Mouse (Mus musculus) retina, adult 2 months (tissue): ENCODE results near the gene Spint2.
"Not testable (repeated sequence)": the region's sequence is repeated elsewhere in the genome, so short reads cannot be mapped to it uniquely, and the experiment has no call there.

Experiments
- DNase-seq: peaks from one replicate; pipeline ENCODE4 v3.0.0-alpha.2; 2012; ENCODE audit warnings: low read depth, low spot score

Spint2 gene

DNA sequence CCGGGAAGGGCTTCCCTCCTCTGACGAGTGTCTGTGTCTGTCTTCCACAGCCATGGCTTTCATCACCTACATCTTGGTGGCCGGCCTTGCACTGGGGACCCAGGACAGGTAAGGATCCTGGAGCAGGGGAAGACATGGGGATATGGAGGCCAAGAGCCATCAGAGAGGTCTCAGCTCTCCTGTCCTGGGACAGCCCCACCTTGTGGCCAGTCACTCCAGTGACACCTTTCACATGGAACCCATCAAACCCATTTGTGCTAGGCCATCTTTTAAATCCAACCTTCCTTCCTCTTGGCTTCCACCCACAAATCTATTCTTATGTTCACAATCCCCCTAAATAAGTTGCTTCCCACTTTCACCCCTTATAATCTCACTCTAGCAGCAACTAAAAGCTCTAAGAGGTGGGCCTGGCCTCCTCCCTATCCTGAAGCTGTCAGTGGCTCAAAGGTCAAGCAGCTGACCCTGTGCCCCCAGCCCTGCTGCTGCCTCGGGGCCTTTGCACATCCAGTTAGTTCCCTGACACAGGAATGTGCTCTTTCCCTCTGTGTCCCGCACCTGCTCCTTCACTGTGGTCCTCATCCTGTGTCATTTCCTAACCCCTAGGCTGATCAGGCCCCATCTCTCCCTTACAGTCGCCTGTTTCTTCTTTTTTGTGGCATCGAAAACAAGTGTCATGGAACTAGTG lies 36.8 kb downstream of the Spint2 start:
- DNase-seq: no peak

GRCm38 (mm10) chr7:29238019-29238967 lies 43.4 kb downstream of the Spint2 start, which contains the start of gene Yif1b:
Yif1b (plus strand) TSS chr7:29238329.
- DNase-seq: peak; percentile 97

- not testable (repeated sequence) for DNase-seq
Observed at GRCm38 (mm10) chr7:29237596-29237995, 44.1 kb downstream of the Spint2 start.

GRCm38 (mm10) chr7:29236593-29236992 lies 45.1 kb downstream of the Spint2 start:
- DNase-seq: no peak

DNA sequence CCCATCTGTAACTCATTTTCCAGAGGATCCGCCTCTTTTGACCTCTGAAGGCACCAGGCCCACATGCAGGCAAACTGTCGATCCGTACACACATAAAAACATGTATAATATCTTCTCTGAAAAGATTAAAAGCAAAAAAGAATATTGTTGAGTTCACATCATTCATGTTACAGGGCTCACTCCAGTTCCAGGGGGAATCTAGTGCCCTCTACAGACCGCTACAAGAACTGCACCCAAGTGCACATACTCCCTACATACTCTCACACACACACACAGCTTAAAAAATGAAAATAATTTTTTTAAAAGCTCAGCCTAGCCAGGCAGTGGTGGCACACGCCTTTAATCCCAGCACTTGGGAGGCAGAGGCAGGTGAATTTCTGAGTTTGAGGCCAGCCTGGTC lies 47.1 kb downstream of the Spint2 start:
- no peak for DNase-seq

DNA sequence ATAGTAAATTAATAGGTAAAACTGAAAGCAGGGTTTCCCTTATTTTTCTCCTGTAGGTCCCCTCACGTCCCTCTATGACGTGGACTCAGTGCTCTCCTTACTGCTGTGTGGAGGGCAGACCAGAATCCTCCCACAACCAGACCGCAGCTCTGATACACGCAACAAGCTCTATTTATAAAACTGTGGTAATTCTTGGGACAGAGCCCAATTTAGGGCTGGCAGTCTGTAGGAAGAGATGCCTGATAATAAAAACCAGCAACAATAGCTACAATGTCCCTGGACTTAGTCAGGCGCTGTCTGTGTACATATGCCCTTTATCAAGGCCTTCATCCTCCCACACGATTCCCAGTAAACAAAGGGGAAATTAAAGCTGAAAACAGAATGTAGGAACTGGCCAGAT lies 48.0 kb downstream of the Spint2 start:
- DNase-seq: no peak

DNA sequence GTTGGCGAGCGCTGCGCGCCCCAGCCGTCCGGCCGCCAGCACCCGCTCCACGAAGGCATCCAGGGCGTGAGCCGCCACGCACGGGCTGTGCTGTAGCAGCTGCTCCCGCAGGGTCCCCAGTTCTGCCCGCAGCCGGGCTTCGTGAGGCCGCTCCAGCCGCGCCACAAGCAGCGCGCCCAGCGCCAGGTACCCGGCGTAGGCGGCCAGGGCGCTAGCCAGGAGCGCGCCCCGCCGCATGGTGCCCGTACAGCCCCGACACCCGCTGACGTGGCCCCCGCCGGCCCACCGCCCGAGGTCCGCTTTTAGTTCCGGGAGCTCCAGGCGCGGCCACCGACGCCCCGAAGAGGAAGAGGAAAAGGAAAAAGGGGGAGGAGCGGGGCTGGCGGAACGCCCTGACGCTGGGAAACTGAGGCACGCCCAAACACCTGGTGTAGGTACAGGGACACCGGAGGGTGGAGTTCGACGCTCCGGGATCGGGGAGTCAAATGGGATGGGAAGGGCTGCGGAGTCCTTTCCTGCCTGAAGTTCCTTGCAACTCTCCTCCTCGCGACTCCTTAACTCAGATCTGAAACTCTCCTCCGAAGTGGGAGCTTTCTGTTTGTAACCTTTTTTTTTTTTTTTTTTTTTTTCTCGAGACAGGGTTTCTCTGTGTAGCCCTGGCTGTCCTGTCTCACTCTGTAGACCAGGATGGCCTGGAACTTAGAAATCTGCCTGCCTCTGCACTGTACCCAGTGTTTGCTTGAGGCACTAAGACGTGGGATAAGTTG lies 49.3 kb downstream of the Spint2 start, which contains the start of gene Kcnk6:
Gene Kcnk6, minus strand, starts transcription at position 269 of the 767 bp plus-strand sequence.
- no peak for DNase-seq

DNA sequence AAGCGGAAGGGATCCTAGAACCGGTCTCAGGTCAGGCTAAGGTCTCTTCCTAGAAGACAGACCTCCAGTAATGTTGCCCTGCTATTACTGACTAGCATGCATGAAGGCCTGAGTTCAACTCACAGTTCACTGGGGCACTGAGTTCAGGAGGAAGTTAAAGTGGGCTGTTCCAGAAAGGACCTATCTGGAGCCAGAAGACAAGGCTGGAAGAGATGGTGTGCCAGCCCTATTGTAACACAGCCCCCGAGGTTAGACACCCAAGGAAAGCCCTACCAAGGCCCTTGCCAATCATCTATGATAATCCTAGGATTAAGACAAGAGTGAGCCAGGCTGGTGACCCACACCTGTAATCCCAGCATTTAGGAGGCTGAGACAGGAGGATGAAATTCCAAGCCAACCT lies 50.2 kb downstream of the Spint2 start:
- no peak for DNase-seq

GRCm38 (mm10) chr7:29230560-29230959 lies 51.2 kb downstream of the Spint2 start:
- no peak for DNase-seq

- DNase-seq: no peak
Observed at GRCm38 (mm10) chr7:29228202-29228601, 53.5 kb downstream of the Spint2 start.

- DNase-seq: no peak
Observed at GRCm38 (mm10) chr7:29225520-29225919, 56.2 kb downstream of the Spint2 start.

- no peak for DNase-seq
Observed at GRCm38 (mm10) chr7:29224756-29225394, 56.8 kb downstream of the Spint2 start.

DNA sequence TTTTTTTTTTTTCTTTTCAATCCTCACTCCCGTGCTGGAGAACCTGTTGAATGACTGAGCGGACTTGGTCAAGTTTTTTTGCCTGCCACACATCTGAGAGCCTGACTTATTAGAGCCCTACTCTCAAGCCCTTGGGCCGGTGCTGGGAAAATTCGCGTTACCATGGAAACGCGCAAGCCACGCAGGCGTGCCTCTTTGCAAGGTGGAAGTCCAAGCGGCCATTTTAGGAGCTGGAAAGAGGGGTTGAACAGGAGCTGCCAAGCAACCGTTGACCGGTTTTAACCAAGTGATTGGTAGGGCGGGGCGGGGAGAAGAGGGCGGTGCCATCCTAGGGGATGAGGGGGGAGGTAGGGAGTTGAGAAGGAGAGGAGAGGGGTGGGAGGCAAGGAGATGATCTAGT lies 66.9 kb downstream of the Spint2 start:
- DNase-seq: no peak

GRCm38 (mm10) chr7:29214236-29214635 lies 67.5 kb downstream of the Spint2 start:
- DNase-seq: no peak

DNA sequence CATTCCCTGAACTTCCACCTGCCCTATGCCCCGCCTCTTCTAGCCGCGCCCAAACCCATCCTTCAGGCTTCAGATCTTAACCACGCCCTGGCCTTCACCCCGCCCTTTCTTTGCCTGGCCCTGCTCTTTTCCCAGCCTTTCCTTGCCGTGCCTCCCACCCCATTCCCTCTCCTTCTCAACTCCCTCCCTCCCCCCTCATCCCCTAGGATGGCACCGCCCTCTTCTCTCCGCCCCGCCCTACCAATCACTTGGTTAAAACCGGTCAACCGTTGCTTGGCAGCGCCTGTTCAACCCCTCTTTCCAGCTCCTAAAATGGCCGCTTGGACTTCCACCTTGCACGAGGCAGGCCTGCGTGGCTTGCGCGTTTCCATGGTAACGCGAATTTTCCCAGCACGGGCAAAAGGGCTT lies 68.0 kb downstream of the Spint2 start, which contains the start of gene Catsperg1:
Gene Catsperg1, minus strand, starts transcription at position 361 of the 408 bp plus-strand sequence.
- no peak for DNase-seq

GRCm38 (mm10) chr7:29212775-29213560 lies 68.7 kb downstream of the Spint2 start:
- DNase-seq: not testable (repeated sequence)

- DNase-seq: no peak
Observed at GRCm38 (mm10) chr7:29212199-29212765, 69.4 kb downstream of the Spint2 start.

DNA sequence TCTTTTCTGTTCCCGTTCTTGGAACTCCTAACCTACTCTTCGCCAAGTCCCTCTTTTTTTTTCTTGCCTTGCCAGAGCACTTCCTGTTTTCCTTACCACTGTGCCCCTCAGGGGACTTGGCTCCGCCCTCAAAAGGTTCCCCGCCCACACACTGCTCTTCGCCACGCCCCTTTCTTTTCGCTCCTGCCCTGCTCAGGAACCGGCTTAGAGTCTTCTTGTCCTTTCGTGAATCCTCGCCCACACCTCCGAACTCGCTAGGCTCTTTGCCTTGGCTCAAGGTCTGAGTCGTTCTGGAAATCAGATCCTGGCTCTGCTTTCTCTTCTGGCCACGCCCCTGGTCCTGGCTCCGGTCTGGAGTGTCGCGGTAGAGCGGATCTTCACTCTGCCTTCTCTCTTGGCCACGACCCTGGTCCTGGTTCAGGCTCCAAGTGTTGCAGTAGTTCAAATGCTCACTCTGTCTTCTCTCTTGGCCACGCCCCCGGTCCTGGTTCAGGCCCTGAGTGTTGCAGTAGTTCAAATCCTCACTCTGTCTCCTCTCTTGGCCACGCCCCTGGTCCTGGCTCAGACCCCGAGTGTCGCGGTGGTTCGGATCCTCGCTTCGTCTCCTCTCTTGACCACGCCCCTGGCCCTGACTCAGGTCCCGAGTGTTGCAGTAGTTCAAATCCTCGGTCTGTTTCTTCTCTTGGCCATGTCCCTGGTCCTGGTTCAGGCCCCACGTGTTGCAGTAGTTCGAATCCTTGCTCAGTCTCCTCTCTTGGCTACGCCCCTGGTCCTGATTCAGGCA lies 70.1 kb downstream of the Spint2 start:
- DNase-seq: peak; percentile 36

DNA sequence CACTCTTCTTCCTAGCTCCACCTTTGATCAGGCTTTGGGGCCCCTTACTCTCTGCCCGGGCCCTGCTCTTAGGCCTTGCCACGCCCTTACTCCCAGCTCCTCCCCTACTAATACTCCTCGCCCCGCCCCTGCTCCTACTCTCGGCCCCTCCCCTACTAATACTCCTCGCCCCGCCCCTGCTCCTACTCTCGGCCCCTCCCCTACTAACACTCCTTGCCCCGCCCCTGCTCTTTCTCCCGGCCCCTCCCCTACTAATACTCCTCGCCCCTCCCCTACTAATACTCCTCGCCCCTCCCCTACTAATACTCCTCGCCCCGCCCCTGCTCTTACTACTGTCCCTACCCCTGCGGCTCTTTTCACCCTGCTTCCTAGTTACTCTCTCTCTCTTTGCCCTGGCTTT lies 70.7 kb downstream of the Spint2 start:
- not testable (repeated sequence) for DNase-seq
